Mouse (Mus musculus) cerebellum, postnatal 36 days (tissue): ENCODE measurements at regions not wholly inside any gene's neighbourhood (a gene's known extent, or its start where the extent isn't known, plus 50 kb on each side); places are given as distances from the start of the nearest gene placed in this dataset.

ENCODE experiments used
- DNase-seq, 2 experiments: peaks; one replicate each; pipeline ENCODE4 v3.0.0; 2021 to 2022; ENCODE audit warnings: mixed read lengths in 2 of 2

- no peak for DNase-seq
Observed at GRCm38 (mm10) chr15:27412304-27412703, 54.2 kb upstream of the Ank start.

- DNase-seq, result no peak
Observed at GRCm38 (mm10) chr15:27412761-27413160, 53.7 kb upstream of the Ank start.

- DNase-seq, result no peak
Observed at GRCm38 (mm10) chr15:27413486-27413885, 53.0 kb upstream of the Ank start.

GRCm38 (mm10) chr15:27414819-27415218, 51.7 kb upstream of the Ank start:
- no peak for DNase-seq
